Mouse (Mus musculus) intestine, postnatal 0 days (tissue): ENCODE results near the gene 4931414P19Rik. TPM values are rescaled to one million over a fixed set of nuclear protein-coding genes. Genes with fewer than 3 reads are reported as not detected.
"Not testable (repeated sequence)": the region's sequence is repeated elsewhere in the genome, so short reads cannot be mapped to it uniquely, and the experiment has no call there.

Source experiments
- ATAC-seq: fragments of 200-750 bp; cut with Nextera tagmentation; 2 replicates; pipeline ENCODE4 v1.8.0; 2017; ENCODE audit warnings: mild to moderate bottlenecking, moderate TSS enrichment, moderate library complexity
- H3K27ac ChIP-seq: fragments of 300-500 bp; sonication (generic); 2 replicates; pipeline ENCODE4 v1.5.1; 2014; ENCODE audit warnings: mild to moderate bottlenecking, low read depth, low read length, moderate library complexity
- H3K27me3 ChIP-seq: fragments of 300-500 bp; sonication (generic); replicated peaks from 2 replicates; pipeline ENCODE4 v1.6.1; 2014; ENCODE audit warnings: low read length, mixed read lengths; ENCODE audit not compliant: control insufficient read depth, insufficient read depth
- H3K36me3 ChIP-seq: fragments of 300-500 bp; sonication (generic); 2 replicates; pipeline ENCODE4 v1.6.1; 2014; ENCODE audit warnings: mild to moderate bottlenecking, moderate library complexity; ENCODE audit not compliant: control insufficient read depth, insufficient read depth
- H3K4me1 ChIP-seq: fragments of 300-500 bp; sonication (generic); replicated peaks from 2 replicates; pipeline ENCODE4 v1.6.1; 2014; ENCODE audit warnings: antibody characterized with exemption, low read length, mixed read lengths; ENCODE audit not compliant: control insufficient read depth, insufficient read depth
- H3K4me2 ChIP-seq: fragments of 300-500 bp; sonication (generic); replicated peaks from 2 replicates; pipeline ENCODE4 v1.6.1; 2014; ENCODE audit warnings: low read depth, mild to moderate bottlenecking, moderate library complexity
- H3K4me3 ChIP-seq: fragments of 300-500 bp; sonication (generic); 2 replicates; pipeline ENCODE4 v1.5.1; 2014; ENCODE audit warnings: low read depth, low read length
- H3K9ac ChIP-seq: fragments of 300-500 bp; sonication (generic); 2 replicates; pipeline ENCODE4 v1.6.1; 2014; ENCODE audit warnings: mild to moderate bottlenecking, low read depth, low read length
- H3K9me3 ChIP-seq: fragments of 300-500 bp; sonication (generic); 2 replicates; pipeline ENCODE4 v1.6.1; 2016; ENCODE audit warnings: mixed run types; ENCODE audit not compliant: control insufficient read depth
- CTCF ChIP-seq: sonication (generic); IDR thresholded peaks from 2 replicates; pipeline ENCODE4 v1.5.1; 2016; ENCODE audit warnings: low read depth, mild to moderate bottlenecking, control low read depth, antibody characterized with exemption, moderate library complexity
- WGBS: fragments of 180-500 bp; shearing (Covaris S2); extraction: QIAGEN DNeasy Blood & Tissue Kit; methylation state at CpG from one replicate; pipeline ENCODE4 v1.1.7; 2014; 5-methylcytosine and 5-hydroxymethylcytosine counted together
- polyA plus RNA-seq: library from polyadenylated mRNA; unstranded; fragments of >200 nt; fragmentation: Nextera tagmentation; extraction: Ambion mirVana; gene quantifications from 2 replicates; pipeline ENCODE4 v1.2.1, GENCODE M21; 2015

4931414P19Rik gene
- polyA plus RNA-seq, 1 experiment from 2014 or later = 2.9 TPM

GRCm38 (mm10) chr14:54617897-54618365 lies 12.1 kb upstream of the 4931414P19Rik start, which contains the start of gene Psmb5:
Gene Psmb5 (minus strand): TSS chr14:54618022.
- peak; percentile 84 for ATAC-seq
- Histone ChIP-seq H3K4me2 (peak within 1 kb of the TSS; percentile 84), H3K27ac (peak within 1 kb of the TSS; percentile 41; the same call in 1 of the 2 replicates), H3K4me1 (no peaks in the 10 kb centered on the region), H3K9ac (peak within 1 kb of the TSS; percentile 76), H3K36me3 (peaks cover 17% of the 10 kb centered on the region), H3K4me3 (peak within 1 kb of the TSS; percentile 80), H3K27me3 (no peaks in the 10 kb centered on the region), H3K9me3 (no peaks in the 10 kb centered on the region)
- no peak for TF ChIP-seq CTCF
- under 1% methylated on average over 25 of the region's 25 CpGs for WGBS

- peak overlapping the region; percentile 84 for H3K4me2 ChIP-seq
- peak; percentile 32 for ATAC-seq
- WGBS = under 1% methylated on average over 38 of the region's 38 CpGs
Observed at GRCm38 (mm10) chr14:54617152-54617896, 11.5 kb upstream of the 4931414P19Rik start.

DNA sequence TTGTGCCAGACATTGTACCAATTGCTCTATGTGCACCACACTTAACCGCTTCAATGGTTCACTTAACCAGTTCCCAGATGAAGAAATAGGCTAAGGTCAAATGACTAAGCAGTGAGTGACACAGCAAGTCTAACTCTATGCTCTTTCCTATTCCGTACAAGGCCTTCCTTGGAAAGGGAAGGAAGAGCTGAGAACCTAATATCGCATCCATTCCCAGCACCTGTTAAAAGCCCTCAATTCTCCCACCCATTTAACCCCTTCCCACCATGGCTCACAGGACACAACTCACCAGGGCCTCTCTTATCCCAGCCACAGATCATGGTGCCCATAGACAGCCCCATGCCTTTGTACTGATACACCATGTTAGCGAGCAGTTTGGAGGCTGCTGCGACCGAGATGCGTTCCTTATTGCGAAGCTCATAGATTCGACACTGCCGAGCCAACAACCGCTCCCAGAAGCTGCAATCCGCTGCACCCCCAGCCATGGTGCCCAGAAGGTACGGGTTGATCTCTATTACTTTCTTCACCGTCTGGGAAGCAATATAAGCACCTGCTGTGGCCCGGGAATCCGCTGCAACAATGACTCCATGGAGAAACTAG lies 10.5 kb upstream of the 4931414P19Rik start:
- Histone ChIP-seq H3K4me1 (no peaks in the 10 kb centered on the region), H3K4me2 (no peak overlapping the region), H3K27me3 (no peaks in the 10 kb centered on the region), H3K4me3 (no peak overlapping the region), H3K9me3 (no peaks in the 10 kb centered on the region), H3K36me3 (peaks cover 30% of the 10 kb centered on the region), H3K9ac (no peak overlapping the region), H3K27ac (no peak overlapping the region)
- TF ChIP-seq CTCF = no peak
- ATAC-seq = no peak
- 89% methylated on average over 16 of the region's 16 CpGs for WGBS

More at GRCm38 (mm10) chr14:54617152-54617896, 11.5 kb upstream of the 4931414P19Rik start:
- TF ChIP-seq CTCF = peak; percentile 50
- Histone ChIP-seq H3K27ac (peak overlapping the region; percentile 41; the same call in 1 of the 2 replicates), H3K27me3 (no peaks in the 10 kb centered on the region), H3K9ac (peak overlapping the region; percentile 76), H3K36me3 (peaks cover 22% of the 10 kb centered on the region), H3K4me3 (peak overlapping the region; percentile 80), H3K9me3 (no peaks in the 10 kb centered on the region), H3K4me1 (no peaks in the 10 kb centered on the region)

DNA sequence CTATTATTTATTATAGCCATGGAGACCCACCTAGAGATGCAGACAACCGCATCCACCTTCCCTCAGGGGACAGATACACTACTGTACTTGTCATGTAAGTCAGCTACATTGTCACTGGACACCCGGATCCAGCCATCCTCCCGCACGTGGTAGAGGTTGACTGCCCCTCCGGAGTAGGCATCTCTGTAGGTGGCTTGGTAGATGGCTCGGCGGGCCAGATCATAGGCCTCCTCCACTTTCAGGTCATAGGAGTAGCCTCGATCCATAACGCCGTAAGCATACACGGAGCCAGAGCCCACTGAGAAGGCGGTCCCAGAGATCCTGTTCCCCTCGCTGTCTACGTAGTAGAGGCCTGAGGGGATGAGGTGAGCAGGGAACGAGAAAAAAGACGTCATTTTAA lies 8.3 kb upstream of the 4931414P19Rik start:
- not testable (repeated sequence) for H3K4me1 ChIP-seq, H3K9ac ChIP-seq, H3K4me2 ChIP-seq, H3K27me3 ChIP-seq, H3K9me3 ChIP-seq, H3K4me3 ChIP-seq, H3K27ac ChIP-seq, ATAC-seq
- WGBS = 88% methylated on average over 16 of the region's 16 CpGs
- peaks cover 30% of the 10 kb centered on the region for H3K36me3 ChIP-seq

- no peak overlapping the region for H3K4me2 ChIP-seq
- H3K36me3 ChIP-seq = peaks cover 23% of the 10 kb centered on the region
- no peak for ATAC-seq
- no peak for TF ChIP-seq CTCF
- no peaks in the 10 kb centered on the region for H3K9me3 ChIP-seq
- 82% methylated on average over 6 of the region's 6 CpGs for whole genome bisulfite sequencing
- no peaks in the 10 kb centered on the region for H3K4me1 ChIP-seq
- no peak overlapping the region for H3K4me3 ChIP-seq
- no peaks in the 10 kb centered on the region for H3K27me3 ChIP-seq
- no peak overlapping the region for H3K9ac ChIP-seq
- no peak overlapping the region for H3K27ac ChIP-seq
Observed at GRCm38 (mm10) chr14:54610648-54611047, 4.9 kb upstream of the 4931414P19Rik start.

GRCm38 (mm10) chr14:54609962-54610361 lies 4.2 kb upstream of the 4931414P19Rik start:
- no peak overlapping the region for H3K9ac ChIP-seq
- H3K4me1 ChIP-seq = no peaks in the 10 kb centered on the region
- peaks cover 18% of the 10 kb centered on the region for H3K36me3 ChIP-seq
- no peak for ATAC-seq
- no peak overlapping the region for H3K4me3 ChIP-seq
- H3K27ac ChIP-seq = no peak overlapping the region
- TF ChIP-seq CTCF = peak; percentile 69
- H3K27me3 ChIP-seq = no peaks in the 10 kb centered on the region
- no peaks in the 10 kb centered on the region for H3K9me3 ChIP-seq
- WGBS = 79% methylated on average over 4 of the region's 4 CpGs
- no peak overlapping the region for H3K4me2 ChIP-seq
